Mouse (Mus musculus): ENCODE measurements around the gene Vmn2r54.
"Not testable (repeated sequence)": the region's sequence is repeated elsewhere in the genome, so short reads cannot be mapped to it uniquely, and the experiment has no call there.

Vmn2r54 gene

GRCm38 (mm10) chr7:12640219-12640618 is at the start of gene Vmn2r54:
TSS of gene Vmn2r54 (minus strand) at chr7:12640319.
- not testable (repeated sequence) for DNase-seq

GRCm38 (mm10) chr7:12684903-12685302 is 44.8 kb upstream of the Vmn2r54 start, which contains the start of gene Vmn2r55:
TSS of gene Vmn2r55 (minus strand) at chr7:12685003.
- not testable (repeated sequence) for DNase-seq

- DNase-seq, result no peak
Observed at GRCm38 (mm10) chr7:12608688-12609087, 31.4 kb downstream of the Vmn2r54 start, which contains the start of gene Vmn2r53. TSS of gene Vmn2r53 (minus strand) at chr7:12608788.
